Mouse (Mus musculus) G1E (cell line): ENCODE data around the gene B4galt5.

Source experiments
- CTCF ChIP-seq: IDR thresholded peaks from 2 replicates; pipeline ENCODE4 v1.5.1; 2012; ENCODE audit warnings: low read depth, low read length, inconsistent platforms, mixed read lengths
- GATA1 ChIP-seq: IDR thresholded peaks from 2 replicates; pipeline ENCODE4 v1.6.1; 2012; ENCODE audit warnings: borderline replicate concordance, low read length, inconsistent platforms, mixed read lengths
- GATA2 ChIP-seq: IDR thresholded peaks from 2 replicates; pipeline ENCODE4 v1.6.1; 2012; ENCODE audit warnings: low read depth, low read length, inconsistent platforms, borderline replicate concordance
- POLR2AphosphoS5 ChIP-seq: IDR thresholded peaks from 2 replicates; pipeline ENCODE4 v1.6.1; 2012; ENCODE audit warnings: low read depth, low read length, inconsistent platforms; ENCODE audit not compliant: insufficient replicate concordance
- TAL1 ChIP-seq: conservative IDR thresholded peaks from 2 replicates; pipeline ENCODE4 v1.6.1; 2012; ENCODE audit warnings: low read depth, low read length, inconsistent platforms, mixed read lengths

DNA sequence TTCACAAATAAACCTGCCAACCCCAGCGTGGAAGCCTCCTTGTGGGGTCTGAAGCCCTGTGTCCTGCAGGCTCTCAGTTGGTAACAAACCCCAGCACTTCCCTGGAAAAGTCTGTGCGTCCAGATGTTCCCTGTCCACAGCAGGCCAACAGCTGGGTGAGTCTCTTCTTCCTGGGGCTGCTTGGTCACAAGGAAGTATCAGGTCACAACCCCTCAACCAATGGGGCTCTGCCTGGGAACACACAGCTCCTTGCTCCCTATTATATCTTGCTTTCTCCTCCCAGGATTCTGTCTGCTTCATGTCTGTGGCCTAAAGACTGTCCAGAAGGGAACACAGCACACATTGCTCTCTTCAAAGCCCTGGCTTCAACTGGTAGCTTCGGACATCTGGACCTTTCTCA lies 99.4 kb downstream of the B4galt5 start:
- TF ChIP-seq GATA1 = no peak
- no peak for TF ChIP-seq CTCF
- TF ChIP-seq TAL1 = no peak
- no peak for TF ChIP-seq POLR2AphosphoS5
- no peak for TF ChIP-seq GATA2
